Mouse (Mus musculus) myocyte (in vitro differentiated cells): Measurements from ENCODE around the gene Klhl21. TPM values are rescaled to one million over a fixed set of nuclear protein-coding genes. Genes with fewer than 3 reads are reported as not detected.

ENCODE experiments used
- H3K27me3 ChIP-seq: one replicate; pipeline ENCODE4 v1.6.1; 2011; ENCODE audit not compliant: control insufficient read depth, insufficient read depth, insufficient read length
- H3K36me3 ChIP-seq: one replicate; pipeline ENCODE4 v1.6.1; 2011; ENCODE audit not compliant: control insufficient read depth, insufficient read depth
- H3K4me2 ChIP-seq: one replicate; pipeline ENCODE4 v1.6.1; 2011; ENCODE audit warnings: low read depth, control low read depth
- H3K4me3 ChIP-seq: one replicate; pipeline ENCODE4 v1.5.1; 2011; ENCODE audit warnings: mild to moderate bottlenecking, control low read depth, moderate library complexity
- H3K79me2 ChIP-seq: one replicate; pipeline ENCODE4 v1.6.1; 2011; ENCODE audit not compliant: control insufficient read depth, insufficient read depth
- H3ac ChIP-seq: one replicate; pipeline ENCODE4 v1.6.1; 2011; ENCODE audit not compliant: control insufficient read depth, insufficient read length
- CEBPB ChIP-seq: IDR thresholded peaks from 2 replicates; pipeline ENCODE4 v1.6.1; 2011; ENCODE audit warnings: mild to moderate bottlenecking, moderate library complexity; ENCODE audit not compliant: poor library complexity, insufficient read depth, severe bottlenecking
- E2F4 ChIP-seq: IDR thresholded peaks from one replicate; pipeline ENCODE4 v1.6.1; 2011; ENCODE audit warnings: mild to moderate bottlenecking, control low read depth, moderate library complexity; ENCODE audit not compliant: insufficient read depth
- MAX ChIP-seq: IDR thresholded peaks from one replicate; pipeline ENCODE4 v1.6.1; 2011; ENCODE audit warnings: low read depth, mild to moderate bottlenecking, control low read depth
- MYOD1 ChIP-seq, 3 experiments: IDR thresholded peaks; one replicate each; pipeline ENCODE4 v1.6.1; 2011; ENCODE audit warnings: control low read depth in 2 of 3, low read depth in 2 of 3, mild to moderate bottlenecking in 2 of 3, moderate library complexity in 1 of 3; ENCODE audit not compliant: insufficient read length in 2 of 3, control insufficient read depth in 1 of 3
- MYOG ChIP-seq, 3 experiments: IDR thresholded peaks; one replicate each; pipeline ENCODE4 v1.6.1; 2011; ENCODE audit warnings: control low read depth in 2 of 3, low read depth in 2 of 3, mild to moderate bottlenecking in 2 of 3; ENCODE audit not compliant: insufficient read length in 2 of 3, control insufficient read depth in 1 of 3, insufficient read depth in 1 of 3
- POLR2A ChIP-seq: IDR thresholded peaks from one replicate; pipeline ENCODE4 v1.6.1; 2011; ENCODE audit warnings: low read depth, mild to moderate bottlenecking, control low read depth, moderate library complexity; ENCODE audit not compliant: insufficient read length
- POLR2AphosphoS2 ChIP-seq: IDR thresholded peaks from one replicate; pipeline ENCODE4 v1.6.1; 2011; ENCODE audit warnings: low read depth, control low read depth; ENCODE audit not compliant: insufficient read length
- REST ChIP-seq: IDR thresholded peaks from one replicate; pipeline ENCODE4 v1.6.1; 2011; ENCODE audit warnings: mild to moderate bottlenecking, control low read depth, moderate library complexity; ENCODE audit not compliant: insufficient read depth, insufficient read length
- SRF ChIP-seq: IDR thresholded peaks from one replicate; pipeline ENCODE4 v1.6.1; 2011; ENCODE audit warnings: low read depth; ENCODE audit not compliant: control insufficient read depth, insufficient read length
- TCF12 ChIP-seq: IDR thresholded peaks from one replicate; pipeline ENCODE4 v1.6.1; 2011; ENCODE audit warnings: mild to moderate bottlenecking, control low read depth; ENCODE audit not compliant: poor library complexity, insufficient read depth, severe bottlenecking
- TCF3 ChIP-seq: IDR thresholded peaks from one replicate; pipeline ENCODE4 v1.6.1; 2011; ENCODE audit warnings: low read depth, control low read depth; ENCODE audit not compliant: insufficient read length
- USF1 ChIP-seq: IDR thresholded peaks from one replicate; pipeline ENCODE4 v1.6.1; 2011; ENCODE audit warnings: low read depth, mild to moderate bottlenecking, control low read depth, moderate library complexity
- polyA plus RNA-seq: library from polyadenylated mRNA; unstranded; fragments of >200 nt; fragmentation: generic; extraction: Trizol; gene quantifications from one replicate; pipeline ENCODE4 v1.2.1, GENCODE M21; 2012; ENCODE audit warnings: missing spikeins

Gene Klhl21
- polyA plus RNA-seq, 1 experiment, result 25.8 TPM

GRCm38 (mm10) chr4:151988014-151988341, 20.6 kb upstream of the Klhl21 start:
- Histone ChIP-seq H3K4me2 (peak overlapping the region; percentile 79), H3ac (peak overlapping the region; percentile 86), H3K27me3 (no peaks in the 10 kb centered on the region), H3K79me2 (peaks cover 15% of the 10 kb centered on the region), H3K36me3 (peaks cover 5% of the 10 kb centered on the region), H3K4me3 (peak overlapping the region; percentile 69)
- TF ChIP-seq TCF12 (no peak), POLR2AphosphoS2 (no peak), E2F4 (no peak), MYOG (IDR thresholded peaks at IDR 0.05; ENCODE audit: control insufficient read depth in 1 of 3, insufficient read depth in 1 of 3, insufficient read length in 2 of 3, low read depth in 2 of 3) (no peak), REST (no peak), MAX (no peak), MYOD1 (IDR thresholded peaks at IDR 0.05; ENCODE audit: control insufficient read depth in 1 of 3, insufficient read length in 2 of 3, low read depth in 2 of 3) (no peak), USF1 (no peak), CEBPB (no peak), POLR2A (no peak), SRF (no peak), TCF3 (no peak)

- Histone ChIP-seq H3K27me3 (no peaks in the 10 kb centered on the region), H3K4me2 (peak within 1 kb of the TSS; percentile 79), H3K4me3 (peak within 1 kb of the TSS; percentile 69), H3K79me2 (peaks cover 17% of the 10 kb centered on the region), H3ac (peak within 1 kb of the TSS; percentile 86), H3K36me3 (peaks cover 5% of the 10 kb centered on the region)
- TF ChIP-seq USF1, result no peak
- no peak for TF ChIP-seq MYOD1 (IDR thresholded peaks at IDR 0.05; ENCODE audit: control insufficient read depth in 1 of 3, insufficient read length in 2 of 3, low read depth in 2 of 3)
- TF ChIP-seq REST, result no peak
- peak; percentile 60 for TF ChIP-seq POLR2A
- no peak for TF ChIP-seq CEBPB
Measured at GRCm38 (mm10) chr4:151988342-151989109, 20.1 kb upstream of the Klhl21 start, which contains the start of gene Thap3. Thap3 (minus strand) TSS chr4:151988997.

- H3K27me3 ChIP-seq, result no peaks in the 10 kb centered on the region
- TF ChIP-seq USF1, result no peak
- no peak for TF ChIP-seq MYOG (IDR thresholded peaks at IDR 0.05; ENCODE audit: control insufficient read depth in 1 of 3, insufficient read depth in 1 of 3, insufficient read length in 2 of 3, low read depth in 2 of 3)
- no peak for TF ChIP-seq REST
- TF ChIP-seq MAX, result no peak
- TF ChIP-seq POLR2AphosphoS2, result no peak
- H3K36me3 ChIP-seq, result peaks cover 5% of the 10 kb centered on the region
- H3ac ChIP-seq, result peak overlapping the region; percentile 86
- H3K4me3 ChIP-seq, result peak overlapping the region; percentile 69
- H3K79me2 ChIP-seq, result peaks cover 23% of the 10 kb centered on the region
- peak overlapping the region; percentile 79 for H3K4me2 ChIP-seq
Measured at GRCm38 (mm10) chr4:151989110-151989488, 19.5 kb upstream of the Klhl21 start.

- TF ChIP-seq E2F4 (no peak), POLR2A (no peak), CEBPB (no peak), POLR2AphosphoS2 (no peak), MYOG (IDR thresholded peaks at IDR 0.05; ENCODE audit: control insufficient read depth in 1 of 3, insufficient read depth in 1 of 3, insufficient read length in 2 of 3, low read depth in 2 of 3) (no peak), REST (no peak), TCF3 (no peak), SRF (no peak)
- peaks cover 32% of the 10 kb centered on the region for H3K79me2 ChIP-seq
- peaks cover 5% of the 10 kb centered on the region for H3K36me3 ChIP-seq
- H3ac ChIP-seq, result no peak overlapping the region
- H3K4me2 ChIP-seq, result no peak overlapping the region
- H3K4me3 ChIP-seq, result no peak overlapping the region
- H3K27me3 ChIP-seq, result no peaks in the 10 kb centered on the region
Measured at GRCm38 (mm10) chr4:151992091-151992490, 16.5 kb upstream of the Klhl21 start.

GRCm38 (mm10) chr4:151993035-151993434, 15.6 kb upstream of the Klhl21 start:
- Histone ChIP-seq H3K79me2 (peaks cover 32% of the 10 kb centered on the region), H3K27me3 (no peaks in the 10 kb centered on the region), H3ac (no peak overlapping the region), H3K36me3 (peaks cover 5% of the 10 kb centered on the region), H3K4me2 (no peak overlapping the region), H3K4me3 (no peak overlapping the region)
- TF ChIP-seq POLR2AphosphoS2 (no peak), CEBPB (no peak), E2F4 (no peak), USF1 (no peak)
